Mouse (Mus musculus): Measurements from ENCODE around the gene Atp10a. TPM values are rescaled to one million over a fixed set of nuclear protein-coding genes. Genes with fewer than 3 reads are reported as not detected.
"Not testable (repeated sequence)": the region's sequence is repeated elsewhere in the genome, so short reads cannot be mapped to it uniquely, and the experiment has no call there.

Atp10a gene
- polyA plus RNA-seq, 1 experiment = 2.8 TPM

DNA sequence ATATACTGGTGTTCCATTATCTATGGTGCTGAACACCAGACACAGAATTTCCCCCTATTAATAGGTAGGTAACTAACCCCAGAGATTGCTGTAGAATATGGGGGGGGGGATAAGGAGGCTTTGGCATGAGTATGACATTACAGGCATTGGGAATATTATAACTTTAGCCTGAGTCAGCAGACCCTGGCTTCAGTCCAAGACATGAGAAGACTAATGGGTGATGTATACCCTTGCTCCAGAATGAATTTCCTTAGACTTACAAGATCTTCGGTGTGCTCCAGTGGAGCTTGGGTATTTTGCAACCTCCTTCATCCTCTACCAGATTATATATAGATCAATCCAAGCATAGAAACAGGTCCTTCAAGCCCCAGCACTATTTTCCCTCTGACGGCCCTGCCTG lies 145.8 kb downstream of the Atp10a start:
- TF ChIP-seq CTCF (IDR thresholded peaks at IDR 0.05; ENCODE audit: borderline replicate concordance, extremely low read depth, insufficient read depth, insufficient read length) (no peak), POLR2A (IDR thresholded peaks at IDR 0.05; ENCODE audit: borderline replicate concordance, extremely low read depth, insufficient read depth, insufficient read length, poor library complexity, severe bottlenecking) (no peak)

DNA sequence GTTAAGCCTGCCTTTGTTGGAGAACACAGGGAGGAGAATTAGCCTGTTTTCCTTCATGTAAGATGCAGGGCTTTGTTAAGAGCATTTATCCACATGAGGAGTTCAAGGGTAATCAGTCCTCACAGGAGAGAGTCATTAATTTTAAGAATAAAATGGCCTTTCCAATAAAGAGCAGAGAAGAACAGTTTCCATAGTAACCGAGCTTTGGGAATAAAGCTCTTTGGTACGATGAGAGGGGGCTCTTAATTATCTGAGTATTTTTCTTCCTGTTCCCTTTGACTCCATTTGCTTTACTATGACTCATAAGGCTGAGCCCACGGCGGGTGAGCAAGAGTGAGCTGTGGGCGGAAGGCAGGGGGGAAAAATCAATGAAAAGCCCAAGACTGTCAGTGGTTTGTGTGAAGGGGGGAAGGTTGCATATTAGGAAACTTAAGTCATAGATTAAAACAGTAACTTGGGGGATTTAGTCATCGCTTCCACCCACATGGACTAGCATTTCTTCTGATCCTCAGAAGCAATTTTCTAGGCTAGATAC lies 166.2 kb downstream of the Atp10a start:
- DNase-seq (ENCODE audit: low read depth) = peak; percentile 78
- TF ChIP-seq CTCF (IDR thresholded peaks at IDR 0.05; ENCODE audit: borderline replicate concordance, extremely low read depth, insufficient read depth, insufficient read length) = no peak
- no peak for TF ChIP-seq POLR2A (IDR thresholded peaks at IDR 0.05; ENCODE audit: borderline replicate concordance, extremely low read depth, insufficient read depth, insufficient read length, poor library complexity, severe bottlenecking)

More for the DNA sequence above, 145.8 kb downstream of the Atp10a start:
- DNase-seq (ENCODE audit: low read depth) = no peak

DNA sequence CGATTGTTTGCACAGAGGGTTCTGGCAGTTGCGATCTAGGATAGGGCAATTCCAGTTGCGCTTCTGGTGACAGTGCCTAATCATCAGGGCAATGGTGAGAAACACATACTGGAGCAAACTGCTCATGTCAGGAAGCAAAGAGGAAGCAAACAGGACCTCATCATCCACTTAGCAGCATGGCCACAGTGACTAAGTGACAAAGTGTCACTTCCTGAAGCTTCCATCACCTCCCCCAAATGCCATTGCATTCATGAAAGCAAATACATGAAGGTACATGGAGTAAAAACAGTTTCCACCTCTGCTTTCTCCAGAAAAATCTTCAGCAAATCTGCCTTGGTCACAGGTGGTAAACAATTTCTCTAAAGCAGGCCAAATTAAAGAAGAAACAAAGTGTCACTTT lies 168.7 kb downstream of the Atp10a start:
- no peak for DNase-seq (ENCODE audit: low read depth)
- TF ChIP-seq POLR2A (IDR thresholded peaks at IDR 0.05; ENCODE audit: borderline replicate concordance, extremely low read depth, insufficient read depth, insufficient read length, poor library complexity, severe bottlenecking) (no peak), CTCF (IDR thresholded peaks at IDR 0.05; ENCODE audit: borderline replicate concordance, extremely low read depth, insufficient read depth, insufficient read length) (no peak)

DNA sequence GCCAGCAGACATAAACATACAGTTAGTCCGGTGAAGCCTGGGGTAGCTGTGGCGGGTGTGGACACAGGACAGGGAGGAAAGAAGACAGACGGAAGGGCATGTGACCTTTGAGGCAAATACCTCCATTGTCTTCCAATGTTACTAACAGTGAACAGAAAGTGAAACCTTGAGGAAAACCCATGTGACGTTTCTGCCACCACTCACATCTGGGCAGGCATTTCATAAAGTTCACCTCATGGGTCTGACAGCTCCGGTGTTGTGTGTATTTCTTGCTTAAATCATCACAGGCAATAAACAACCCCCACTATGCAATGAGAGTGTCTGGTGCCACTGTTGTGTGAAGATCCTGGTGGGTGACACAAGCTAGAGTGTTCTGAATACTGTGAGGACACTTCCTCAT lies 173.1 kb downstream of the Atp10a start:
- TF ChIP-seq POLR2A (IDR thresholded peaks at IDR 0.05; ENCODE audit: borderline replicate concordance, extremely low read depth, insufficient read depth, insufficient read length, poor library complexity, severe bottlenecking) = no peak
- no peak for TF ChIP-seq CTCF (IDR thresholded peaks at IDR 0.05; ENCODE audit: borderline replicate concordance, extremely low read depth, insufficient read depth, insufficient read length)
- DNase-seq (ENCODE audit: low read depth) = no peak

DNA sequence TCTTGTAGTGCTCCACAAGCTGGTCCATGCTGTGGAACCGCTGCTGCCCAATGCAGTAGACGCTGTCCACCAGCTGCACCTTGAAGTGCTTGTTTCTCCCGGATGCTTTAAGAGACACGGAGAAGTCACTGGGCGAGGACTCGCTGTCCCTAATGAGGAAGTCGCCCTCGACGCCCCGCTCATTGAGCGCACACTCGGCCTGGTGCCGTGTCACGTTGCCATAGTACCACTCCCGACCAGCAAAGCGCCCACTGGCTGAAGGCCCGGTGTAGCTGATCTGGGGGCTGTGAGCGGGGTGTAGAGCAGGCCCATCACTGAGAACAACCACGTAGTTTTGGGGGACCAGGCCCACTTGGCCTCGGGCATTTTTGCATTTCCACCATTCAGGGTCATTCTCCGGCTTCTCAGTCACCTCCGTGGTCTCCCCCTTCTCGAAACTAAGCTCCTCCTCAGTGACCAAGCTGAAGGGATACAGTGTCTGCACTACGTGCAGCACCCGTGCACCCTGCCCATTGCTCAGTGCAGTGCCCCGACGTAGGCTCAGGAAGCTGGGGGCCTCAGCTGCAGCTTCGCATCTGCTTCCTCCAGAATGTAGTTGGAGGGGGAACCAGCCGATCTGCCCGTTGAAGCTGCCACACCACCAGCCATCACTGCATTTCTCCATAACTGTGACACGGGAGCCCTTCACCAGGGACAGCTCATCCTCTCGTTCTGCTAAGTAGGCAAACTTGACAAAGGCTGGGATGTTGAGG lies 181.1 kb downstream of the Atp10a start:
- DNase-seq (ENCODE audit: low read depth) = not testable (repeated sequence)

DNA sequence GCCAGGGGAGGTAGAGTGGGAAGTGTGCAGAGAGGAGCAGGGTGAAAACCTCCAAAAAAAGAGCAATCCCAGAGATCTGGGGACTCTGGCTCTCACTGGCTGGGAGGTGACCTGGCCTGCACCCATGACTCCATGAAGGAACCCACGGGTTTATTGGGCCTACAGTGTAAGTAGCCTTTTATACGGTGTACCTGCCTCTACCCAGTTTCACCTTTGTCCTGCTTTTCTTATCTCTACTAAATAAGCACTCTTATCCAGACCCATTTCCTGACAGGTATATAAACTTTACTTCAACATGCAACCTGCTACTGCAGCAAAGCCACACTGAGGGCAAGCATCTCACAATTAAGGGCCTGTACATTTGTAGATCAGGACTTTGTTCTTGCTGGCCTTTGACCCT lies 184.4 kb downstream of the Atp10a start:
- no peak for DNase-seq (ENCODE audit: low read depth)
- no peak for TF ChIP-seq CTCF (IDR thresholded peaks at IDR 0.05; ENCODE audit: borderline replicate concordance, extremely low read depth, insufficient read depth, insufficient read length)
- no peak for TF ChIP-seq POLR2A (IDR thresholded peaks at IDR 0.05; ENCODE audit: borderline replicate concordance, extremely low read depth, insufficient read depth, insufficient read length, poor library complexity, severe bottlenecking)

DNA sequence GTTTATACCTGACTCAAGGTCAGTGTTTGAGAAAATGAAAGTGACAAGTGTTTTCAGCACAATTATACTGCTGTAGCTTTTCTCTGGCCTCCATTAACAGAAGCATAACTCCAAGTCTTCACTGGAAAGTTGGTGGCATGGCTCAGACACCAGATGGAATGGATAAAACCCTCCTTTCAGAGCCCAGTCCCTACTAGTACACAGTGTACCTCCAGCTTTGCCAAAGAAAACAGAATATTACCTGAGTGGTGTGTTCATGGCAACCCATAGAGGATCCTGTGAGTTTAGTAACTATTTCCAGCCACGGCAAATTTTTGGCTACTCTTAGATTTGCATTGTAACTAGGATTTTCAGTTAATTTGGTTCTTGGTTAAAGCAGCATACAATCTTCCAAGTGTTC lies 185.1 kb downstream of the Atp10a start:
- no peak for DNase-seq (ENCODE audit: low read depth)
- TF ChIP-seq POLR2A (IDR thresholded peaks at IDR 0.05; ENCODE audit: borderline replicate concordance, extremely low read depth, insufficient read depth, insufficient read length, poor library complexity, severe bottlenecking) = no peak
- no peak for TF ChIP-seq CTCF (IDR thresholded peaks at IDR 0.05; ENCODE audit: borderline replicate concordance, extremely low read depth, insufficient read depth, insufficient read length)

DNA sequence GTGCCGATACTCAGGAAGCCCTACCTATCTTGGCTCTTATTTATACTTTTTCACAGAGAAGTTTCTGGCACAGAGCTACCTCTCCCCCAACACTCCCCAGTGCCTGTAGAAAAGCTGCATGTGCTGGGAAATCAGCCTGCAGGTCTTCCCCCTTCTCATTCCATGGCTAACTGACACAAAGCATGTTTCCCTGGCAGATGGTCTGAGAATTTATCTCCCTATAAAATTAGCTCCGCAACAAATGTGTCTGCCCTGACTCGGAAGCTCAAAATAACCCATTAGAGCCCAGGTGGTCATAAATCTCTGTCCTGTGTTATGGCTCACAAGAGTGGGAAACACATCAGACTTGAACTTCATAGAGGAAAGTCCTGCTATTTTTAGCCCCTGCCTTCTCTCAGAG lies 186.9 kb downstream of the Atp10a start:
- DNase-seq (ENCODE audit: low read depth) = peak; percentile 66
- TF ChIP-seq POLR2A (IDR thresholded peaks at IDR 0.05; ENCODE audit: borderline replicate concordance, extremely low read depth, insufficient read depth, insufficient read length, poor library complexity, severe bottlenecking) (no peak), CTCF (IDR thresholded peaks at IDR 0.05; ENCODE audit: borderline replicate concordance, extremely low read depth, insufficient read depth, insufficient read length) (no peak)

DNA sequence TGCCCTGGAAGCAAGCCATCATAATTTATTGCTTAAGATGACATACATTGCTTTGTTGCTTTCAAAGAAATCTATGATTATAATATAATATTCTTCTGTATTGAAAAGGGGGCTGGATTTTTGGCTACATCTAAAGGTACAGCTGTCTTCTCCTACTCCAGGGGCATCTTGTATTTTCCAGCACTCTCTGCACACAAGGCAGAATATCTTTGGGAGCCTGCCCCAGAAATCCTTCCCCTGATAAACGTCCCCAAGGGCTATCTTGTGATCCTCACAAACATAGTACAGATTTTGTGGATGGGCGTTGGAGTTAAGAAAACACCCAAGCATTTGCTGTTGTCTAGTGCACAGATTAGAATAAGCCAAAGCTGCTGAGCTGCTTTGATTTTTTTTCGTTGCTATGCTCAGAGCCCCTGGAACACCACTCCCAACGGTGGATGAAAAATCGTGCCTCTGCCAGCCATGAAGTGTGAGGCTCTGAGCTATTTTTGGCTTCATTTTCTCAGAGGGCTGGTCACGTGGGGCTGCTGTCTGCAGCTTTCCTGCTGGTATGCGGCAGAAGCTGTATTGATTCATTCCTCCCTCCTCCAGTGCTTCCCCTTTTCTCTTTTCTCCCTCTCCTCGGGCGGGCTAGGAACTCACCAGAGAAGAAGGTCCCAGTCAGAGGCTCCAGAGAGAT lies 187.9 kb downstream of the Atp10a start:
- no peak for TF ChIP-seq CTCF (IDR thresholded peaks at IDR 0.05; ENCODE audit: borderline replicate concordance, extremely low read depth, insufficient read depth, insufficient read length)
- no peak for TF ChIP-seq POLR2A (IDR thresholded peaks at IDR 0.05; ENCODE audit: borderline replicate concordance, extremely low read depth, insufficient read depth, insufficient read length, poor library complexity, severe bottlenecking)
- peak; percentile 98 for DNase-seq (ENCODE audit: low read depth)

DNA sequence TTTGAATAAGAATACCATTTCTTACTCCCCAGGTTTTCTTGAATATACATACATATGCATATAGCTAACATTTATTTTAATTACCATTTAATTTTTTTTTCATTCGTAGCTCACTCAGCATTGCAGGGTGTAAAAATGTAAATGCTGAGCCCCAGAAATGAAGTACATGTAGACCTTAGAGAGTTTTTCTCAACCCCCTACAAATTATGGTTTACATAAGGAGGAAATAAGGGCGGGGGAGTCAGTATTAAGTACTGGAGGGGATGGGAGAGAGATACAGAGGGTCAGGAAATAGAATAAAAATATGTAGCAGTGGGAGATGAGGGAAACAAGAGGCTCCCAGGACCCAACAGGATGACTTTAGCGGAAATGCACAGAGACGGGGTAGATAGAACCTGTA lies 188.5 kb downstream of the Atp10a start:
- DNase-seq (ENCODE audit: low read depth) = no peak
- TF ChIP-seq CTCF (IDR thresholded peaks at IDR 0.05; ENCODE audit: borderline replicate concordance, extremely low read depth, insufficient read depth, insufficient read length) = no peak
- TF ChIP-seq POLR2A (IDR thresholded peaks at IDR 0.05; ENCODE audit: borderline replicate concordance, extremely low read depth, insufficient read depth, insufficient read length, poor library complexity, severe bottlenecking) = no peak

DNA sequence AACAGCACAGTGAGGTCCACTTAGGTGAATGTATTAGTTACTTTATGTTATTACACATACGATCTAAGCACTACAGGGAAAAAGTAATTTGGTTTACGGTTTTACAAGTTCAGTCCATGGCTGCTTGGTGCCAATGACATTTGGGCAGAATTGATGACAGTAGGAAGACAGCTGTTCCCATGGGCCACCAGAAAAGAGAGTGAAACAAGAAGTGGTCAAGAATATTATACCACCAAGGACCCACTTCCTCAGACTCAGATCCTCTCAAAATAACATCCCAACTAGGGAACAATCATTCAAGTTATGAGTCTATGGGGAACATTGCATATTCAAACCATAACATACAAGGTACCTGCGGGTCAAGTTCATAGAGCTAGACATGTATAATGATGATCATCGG lies 203.0 kb downstream of the Atp10a start:
- no peak for DNase-seq (ENCODE audit: low read depth)
- no peak for TF ChIP-seq CTCF (IDR thresholded peaks at IDR 0.05; ENCODE audit: borderline replicate concordance, extremely low read depth, insufficient read depth, insufficient read length)
- TF ChIP-seq POLR2A (IDR thresholded peaks at IDR 0.05; ENCODE audit: borderline replicate concordance, extremely low read depth, insufficient read depth, insufficient read length, poor library complexity, severe bottlenecking) = no peak

DNA sequence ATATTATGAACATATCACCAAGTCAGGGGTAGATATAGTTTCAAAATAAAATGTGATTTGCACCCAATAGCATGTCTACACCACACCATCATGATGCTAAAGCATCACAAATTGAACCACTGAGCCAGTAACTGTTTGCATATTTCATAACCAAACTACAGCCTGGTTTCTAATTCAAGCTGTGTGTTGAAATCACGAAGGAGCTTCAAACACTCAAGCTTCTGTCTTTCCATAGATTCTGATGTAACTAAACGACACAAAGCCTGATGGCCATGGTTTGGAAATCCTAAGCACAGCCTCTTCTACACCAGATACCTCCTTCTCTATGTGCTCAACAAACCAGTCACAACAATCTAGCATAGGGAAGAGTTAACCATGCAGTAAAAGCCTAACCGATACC lies 207.2 kb downstream of the Atp10a start:
- DNase-seq (ENCODE audit: low read depth) = no peak

More for the DNA sequence above, 207.2 kb downstream of the Atp10a start:
- TF ChIP-seq POLR2A (IDR thresholded peaks at IDR 0.05; ENCODE audit: borderline replicate concordance, extremely low read depth, insufficient read depth, insufficient read length, poor library complexity, severe bottlenecking) = no peak
- TF ChIP-seq CTCF (IDR thresholded peaks at IDR 0.05; ENCODE audit: borderline replicate concordance, extremely low read depth, insufficient read depth, insufficient read length) = no peak

Measured in brain, embryonic 14.5 days (tissue).